Mouse (Mus musculus) lung, embryonic 16.5 days (tissue): ENCODE measurements around the gene Rptor. TPM values are rescaled to one million over a fixed set of nuclear protein-coding genes. Genes with fewer than 3 reads are reported as not detected.

Experiments used
- ATAC-seq: fragments of 200-750 bp; cut with Nextera tagmentation; 2 replicates; pipeline ENCODE4 v1.8.0; 2017; ENCODE audit warnings: low read depth, mild to moderate bottlenecking, moderate library complexity
- H3K27ac ChIP-seq: fragments of 300-500 bp; sonication (generic); 2 replicates; pipeline ENCODE4 v1.5.1; 2014; ENCODE audit warnings: mild to moderate bottlenecking, control low read depth, low read length
- H3K27me3 ChIP-seq: fragments of 300-500 bp; sonication (generic); 2 replicates; pipeline ENCODE4 v1.6.1; 2014; ENCODE audit warnings: low read depth, low read length, mixed read lengths; ENCODE audit not compliant: control insufficient read depth, insufficient read depth
- H3K36me3 ChIP-seq: fragments of 300-500 bp; sonication (generic); 2 replicates; pipeline ENCODE4 v1.6.1; 2014; ENCODE audit warnings: low read length; ENCODE audit not compliant: control insufficient read depth, insufficient read depth
- H3K4me1 ChIP-seq: fragments of 300-500 bp; sonication (generic); replicated peaks from 2 replicates; pipeline ENCODE4 v1.6.1; 2014; ENCODE audit warnings: low read length, mixed read lengths; ENCODE audit not compliant: control insufficient read depth, insufficient read depth
- H3K4me2 ChIP-seq: fragments of 300-500 bp; sonication (generic); 2 replicates; pipeline ENCODE4 v1.6.1; 2014; ENCODE audit warnings: low read depth, low read length, control low read depth
- H3K4me3 ChIP-seq: fragments of 300-500 bp; sonication (generic); 2 replicates; pipeline ENCODE4 v1.5.1; 2014; ENCODE audit warnings: mild to moderate bottlenecking, low read length, control low read depth
- H3K9ac ChIP-seq: fragments of 300-500 bp; sonication (generic); 2 replicates; pipeline ENCODE4 v1.6.1; 2014; ENCODE audit warnings: low read length, control low read depth
- H3K9me3 ChIP-seq: fragments of 300-500 bp; sonication (generic); 2 replicates; pipeline ENCODE4 v1.6.1; 2016; ENCODE audit warnings: low read length; ENCODE audit not compliant: control insufficient read depth
- WGBS: fragments of 180-500 bp; shearing (Covaris S2); extraction: QIAGEN DNeasy Blood & Tissue Kit; methylation state at CpG from one replicate; pipeline ENCODE4 v1.1.7; 2014; 5-methylcytosine and 5-hydroxymethylcytosine counted together
- polyA plus RNA-seq: library from polyadenylated mRNA; unstranded; fragments of >200 nt; fragmentation: Nextera tagmentation; extraction: Ambion mirVana; gene quantifications from 2 replicates; pipeline ENCODE4 v1.2.1, GENCODE M21; 2015

Rptor gene
- polyA plus RNA-seq, 1 experiment from 2014 or later: 7.1 TPM

DNA sequence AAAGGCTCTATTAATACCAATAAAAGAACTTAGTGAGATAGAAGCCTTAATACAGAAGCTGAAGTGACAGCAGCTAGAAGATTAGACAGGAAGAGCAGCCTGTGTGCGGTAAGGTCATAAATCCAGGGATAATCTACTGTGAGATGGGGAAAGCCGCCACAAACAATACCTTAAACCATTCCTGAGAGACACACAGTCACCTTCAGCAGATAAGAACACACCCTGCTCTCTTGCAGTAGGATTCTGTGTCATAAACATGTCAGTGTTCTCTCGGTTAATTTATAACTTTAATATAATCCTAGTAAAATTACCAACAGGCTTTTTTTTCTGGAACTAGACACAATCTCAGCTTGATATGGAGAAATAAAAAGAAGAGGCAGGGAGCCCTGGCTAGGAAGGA is 233.6 kb downstream of the Rptor start:
- Histone ChIP-seq H3K27ac (no peak overlapping the region), H3K9ac (no peak overlapping the region), H3K4me2 (no peak overlapping the region), H3K36me3 (no peaks in the 10 kb centered on the region; the same call in 1 of the 2 replicates), H3K9me3 (no peaks in the 10 kb centered on the region), H3K4me1 (no peaks in the 10 kb centered on the region), H3K4me3 (no peak overlapping the region), H3K27me3 (no peaks in the 10 kb centered on the region)
- 82% methylated on average over 3 of the region's 3 CpGs for WGBS
- ATAC-seq: no peak

- no peak for ATAC-seq
- H3K27ac ChIP-seq: no peak overlapping the region
- no peaks in the 10 kb centered on the region for H3K4me1 ChIP-seq
- H3K9ac ChIP-seq: no peak overlapping the region
- H3K9me3 ChIP-seq: no peaks in the 10 kb centered on the region
- no peak overlapping the region for H3K4me3 ChIP-seq
- H3K4me2 ChIP-seq: no peak overlapping the region
- H3K27me3 ChIP-seq: no peaks in the 10 kb centered on the region
- H3K36me3 ChIP-seq: no peaks in the 10 kb centered on the region
- 68% methylated on average over 1 of the region's 1 CpGs for WGBS
Measured at GRCm38 (mm10) chr11:119837786-119838185, 235.1 kb downstream of the Rptor start.

DNA sequence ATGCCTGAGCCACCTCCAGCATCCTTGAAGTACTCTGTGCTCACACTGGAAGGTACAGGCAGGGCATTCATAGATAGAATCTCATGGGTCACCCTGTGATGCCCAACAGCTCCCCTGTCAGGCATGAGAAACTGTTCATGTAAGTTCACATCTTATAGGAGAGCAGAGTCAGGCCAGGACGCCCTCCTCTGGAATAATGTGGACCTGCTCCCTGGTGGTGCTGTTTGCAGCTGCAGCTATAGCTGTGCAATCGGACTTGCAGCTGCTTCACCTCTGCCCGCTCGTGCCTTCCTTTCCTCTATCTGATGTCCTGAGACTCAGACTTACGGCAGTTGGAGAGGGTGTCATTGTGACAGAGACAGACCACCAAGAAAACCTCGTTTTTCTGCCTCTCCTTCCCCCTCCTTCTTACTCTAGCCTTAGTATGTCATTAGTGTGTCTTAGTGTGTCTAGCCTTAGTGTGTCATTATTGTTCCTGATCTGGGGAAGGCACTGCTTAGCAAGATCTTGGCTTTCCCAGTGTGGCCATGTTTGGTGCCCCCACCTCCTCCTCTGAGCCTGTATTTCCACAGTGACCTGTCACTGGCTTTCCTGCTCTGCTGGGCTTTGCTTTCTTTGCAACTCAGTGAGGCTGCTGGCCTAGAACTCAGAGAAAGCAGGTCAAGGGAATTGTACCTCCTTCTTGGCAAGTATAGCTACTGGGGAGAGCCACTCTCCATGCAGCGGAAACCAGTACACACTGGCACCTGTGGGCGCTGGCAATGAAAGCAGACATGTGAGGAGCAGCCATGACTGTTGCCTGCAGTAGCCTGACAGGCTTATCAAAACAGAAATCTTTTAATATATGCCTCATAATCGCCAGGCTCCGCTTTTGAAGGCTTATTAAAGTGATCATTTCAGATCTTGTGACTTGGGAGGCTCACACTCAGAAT is 237.0 kb downstream of the Rptor start:
- WGBS: 81% methylated on average over 10 of the region's 10 CpGs
- H3K36me3 ChIP-seq: no peaks in the 10 kb centered on the region
- no peak overlapping the region for H3K4me2 ChIP-seq
- ATAC-seq: no peak
- no peak overlapping the region for H3K9ac ChIP-seq
- H3K4me1 ChIP-seq: no peaks in the 10 kb centered on the region
- H3K27me3 ChIP-seq: no peaks in the 10 kb centered on the region
- H3K9me3 ChIP-seq: no peaks in the 10 kb centered on the region
- H3K27ac ChIP-seq: no peak overlapping the region
- no peak overlapping the region for H3K4me3 ChIP-seq

DNA sequence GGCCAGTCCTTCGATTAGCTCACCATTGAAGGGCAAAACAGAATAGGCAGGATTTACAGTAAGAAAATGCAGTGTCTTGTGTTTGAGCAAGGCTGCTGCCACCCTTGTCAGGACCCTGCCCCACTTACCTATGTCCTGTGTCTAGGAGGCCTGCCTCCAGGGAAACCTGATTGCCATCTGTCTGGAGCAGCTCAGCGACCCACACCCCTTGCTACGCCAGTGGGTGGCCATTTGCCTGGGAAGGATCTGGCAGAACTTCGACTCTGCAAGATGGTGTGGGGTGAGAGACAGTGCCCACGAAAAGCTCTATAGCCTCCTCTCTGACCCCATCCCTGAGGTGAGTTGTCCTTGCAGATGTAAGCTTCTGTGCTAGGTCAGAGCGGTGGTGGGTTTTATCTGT is 243.9 kb downstream of the Rptor start:
- H3K4me3 ChIP-seq: no peak overlapping the region
- no peaks in the 10 kb centered on the region for H3K4me1 ChIP-seq
- WGBS: 91% methylated on average over 6 of the region's 6 CpGs
- no peaks in the 10 kb centered on the region for H3K27me3 ChIP-seq
- no peaks in the 10 kb centered on the region for H3K9me3 ChIP-seq
- no peak overlapping the region for H3K27ac ChIP-seq
- no peaks in the 10 kb centered on the region for H3K36me3 ChIP-seq
- H3K9ac ChIP-seq: no peak overlapping the region
- ATAC-seq: no peak
- no peak overlapping the region for H3K4me2 ChIP-seq

DNA sequence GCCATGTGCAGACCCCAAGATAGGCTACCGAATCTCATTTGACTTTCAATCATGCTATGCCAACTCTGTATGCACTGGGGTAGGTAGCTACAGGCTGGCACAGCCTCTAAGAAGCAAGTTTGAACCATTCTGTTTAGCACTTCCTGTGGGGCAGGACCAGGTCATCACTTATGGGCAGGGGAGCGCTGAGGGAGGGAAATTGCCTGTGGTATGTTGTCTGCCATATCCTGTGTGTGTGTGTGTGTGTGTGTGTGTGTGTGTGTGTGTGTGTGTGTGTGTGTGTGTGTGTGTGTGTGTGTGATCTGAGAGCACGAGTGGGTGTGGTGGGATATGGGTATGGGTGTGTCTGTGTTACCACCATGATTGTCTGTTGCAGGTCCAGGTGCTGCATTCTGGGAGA is 244.4 kb downstream of the Rptor start:
- no peak overlapping the region for H3K4me2 ChIP-seq
- ATAC-seq: no peak
- no peak overlapping the region for H3K4me3 ChIP-seq
- no peaks in the 10 kb centered on the region for H3K4me1 ChIP-seq
- no peak overlapping the region for H3K27ac ChIP-seq
- H3K9me3 ChIP-seq: no peaks in the 10 kb centered on the region
- no peaks in the 10 kb centered on the region for H3K27me3 ChIP-seq
- 88% methylated on average over 3 of the region's 3 CpGs for WGBS
- no peak overlapping the region for H3K9ac ChIP-seq
- no peaks in the 10 kb centered on the region for H3K36me3 ChIP-seq

DNA sequence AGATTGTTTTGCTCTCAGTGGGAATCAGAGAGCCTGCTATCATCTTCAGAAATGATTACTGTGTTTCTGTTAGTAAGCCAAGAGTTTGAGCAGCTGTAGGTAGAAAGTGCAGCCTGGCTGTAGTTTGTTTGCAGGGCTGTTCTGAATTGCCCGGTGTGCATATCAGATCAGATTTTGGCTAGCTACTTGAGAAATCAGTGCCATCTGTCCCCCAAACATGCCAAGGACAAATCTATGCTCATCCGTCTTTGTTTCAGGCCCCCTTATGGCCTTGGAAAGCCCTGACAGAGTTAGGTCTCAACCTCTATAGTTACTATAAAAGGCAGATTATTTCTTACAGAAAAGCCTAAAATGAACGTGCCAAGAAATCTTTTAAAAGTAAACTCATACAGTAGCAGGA is 244.9 kb downstream of the Rptor start:
- no peak overlapping the region for H3K4me3 ChIP-seq
- no peak overlapping the region for H3K9ac ChIP-seq
- ATAC-seq: no peak
- no peaks in the 10 kb centered on the region for H3K4me1 ChIP-seq
- H3K4me2 ChIP-seq: no peak overlapping the region
- H3K9me3 ChIP-seq: no peaks in the 10 kb centered on the region
- no peaks in the 10 kb centered on the region for H3K27me3 ChIP-seq
- H3K36me3 ChIP-seq: peaks cover 3% of the 10 kb centered on the region; the same call in 1 of the 2 replicates
- H3K27ac ChIP-seq: no peak overlapping the region
- 77% methylated on average over 3 of the region's 3 CpGs for WGBS

GRCm38 (mm10) chr11:119848189-119848588 is 245.5 kb downstream of the Rptor start:
- Histone ChIP-seq H3K4me3 (no peak overlapping the region), H3K4me1 (no peaks in the 10 kb centered on the region), H3K9me3 (no peaks in the 10 kb centered on the region), H3K36me3 (peaks cover 3% of the 10 kb centered on the region; the same call in 1 of the 2 replicates), H3K9ac (no peak overlapping the region), H3K27me3 (no peaks in the 10 kb centered on the region), H3K4me2 (no peak overlapping the region), H3K27ac (no peak overlapping the region)
- 89% methylated on average over 5 of the region's 5 CpGs for WGBS
- no peak for ATAC-seq

DNA sequence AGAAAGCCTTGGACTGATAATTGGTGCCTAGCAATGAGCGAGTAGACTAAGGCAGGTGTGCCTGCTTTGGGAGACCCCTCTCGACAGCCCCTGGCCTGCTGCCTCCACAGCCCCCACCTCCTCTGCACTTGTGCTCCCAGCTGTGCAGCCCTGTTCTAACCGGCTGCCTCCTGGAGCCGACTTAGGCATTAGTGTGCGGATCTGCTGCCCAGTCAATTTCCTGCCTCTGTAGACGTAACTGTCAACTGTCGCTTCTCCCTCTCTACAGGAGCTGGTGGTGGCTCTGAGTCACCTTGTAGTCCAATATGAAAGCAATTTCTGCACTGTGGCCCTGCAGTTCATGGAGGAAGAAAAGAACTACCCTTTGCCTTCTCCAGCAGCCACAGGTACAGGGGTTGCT is 253.3 kb downstream of the Rptor start:
- Histone ChIP-seq H3K36me3 (peaks cover 7% of the 10 kb centered on the region; the same call in 1 of the 2 replicates), H3K9ac (no peak overlapping the region), H3K27me3 (no peaks in the 10 kb centered on the region), H3K4me3 (no peak overlapping the region), H3K4me2 (no peak overlapping the region), H3K27ac (no peak overlapping the region), H3K9me3 (no peaks in the 10 kb centered on the region), H3K4me1 (no peaks in the 10 kb centered on the region)
- WGBS: 65% methylated on average over 7 of the region's 7 CpGs
- no peak for ATAC-seq

- no peaks in the 10 kb centered on the region; the same call in none of the 2 replicates for H3K36me3 ChIP-seq
Measured at GRCm38 (mm10) chr11:119862523-119863299, 260.0 kb downstream of the Rptor start.

More at GRCm38 (mm10) chr11:119862523-119863299, 260.0 kb downstream of the Rptor start:
- Histone ChIP-seq H3K9me3 (no peaks in the 10 kb centered on the region), H3K4me1 (no peaks in the 10 kb centered on the region), H3K4me3 (no peak overlapping the region), H3K27me3 (no peaks in the 10 kb centered on the region), H3K4me2 (no peak overlapping the region), H3K9ac (no peak overlapping the region), H3K27ac (no peak overlapping the region)
- no peak for ATAC-seq
- WGBS: 83% methylated on average over 8 of the region's 8 CpGs
